Mouse (Mus musculus): ENCODE data around the gene Camk2d. TPM values are rescaled to one million over a fixed set of nuclear protein-coding genes. Genes with fewer than 3 reads are reported as not detected.
A peak's percentile ranks its signal among the peaks of the same experiment; 100 is the strongest.

Gene Camk2d
- total RNA-seq, 1 experiment from 2014 or later, result 78.9 TPM

DNA sequence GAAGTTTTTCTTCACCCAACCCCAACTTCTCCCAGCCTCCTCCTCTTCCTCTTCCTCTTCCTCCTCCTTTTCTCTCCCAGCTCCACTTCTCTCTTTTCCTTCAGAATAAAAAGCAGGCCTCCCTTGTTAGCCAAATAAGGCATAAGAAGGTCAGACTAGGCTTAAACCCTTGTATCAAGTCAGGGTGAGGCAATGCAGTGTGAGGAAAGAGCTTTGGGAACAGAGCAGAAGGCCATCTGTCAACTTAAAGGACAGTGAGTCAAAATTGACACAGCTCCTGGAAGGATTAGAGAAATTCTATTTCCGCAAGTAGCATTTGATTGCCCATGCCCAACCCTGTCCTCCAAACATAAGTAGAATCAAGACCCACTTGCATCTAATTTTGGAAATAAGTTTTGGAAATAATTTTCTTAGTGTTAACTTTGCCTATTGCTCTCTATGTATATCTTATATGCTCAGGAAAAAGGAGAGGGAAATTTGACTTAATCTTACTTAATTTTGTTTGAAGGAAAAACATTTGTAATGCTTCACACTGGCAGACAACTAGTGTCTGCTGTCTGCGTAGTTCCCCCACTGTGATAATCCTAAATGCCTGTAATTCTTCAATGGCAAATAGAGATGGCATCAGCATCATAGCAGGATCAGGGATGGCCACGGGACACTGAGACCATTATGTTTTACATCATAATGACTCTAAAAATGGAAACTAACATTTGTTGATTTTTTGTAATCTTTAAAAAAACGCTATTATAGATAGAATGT, 16.8 kb downstream of the Camk2d start:
- DNase-seq, result peak; percentile 75

DNA sequence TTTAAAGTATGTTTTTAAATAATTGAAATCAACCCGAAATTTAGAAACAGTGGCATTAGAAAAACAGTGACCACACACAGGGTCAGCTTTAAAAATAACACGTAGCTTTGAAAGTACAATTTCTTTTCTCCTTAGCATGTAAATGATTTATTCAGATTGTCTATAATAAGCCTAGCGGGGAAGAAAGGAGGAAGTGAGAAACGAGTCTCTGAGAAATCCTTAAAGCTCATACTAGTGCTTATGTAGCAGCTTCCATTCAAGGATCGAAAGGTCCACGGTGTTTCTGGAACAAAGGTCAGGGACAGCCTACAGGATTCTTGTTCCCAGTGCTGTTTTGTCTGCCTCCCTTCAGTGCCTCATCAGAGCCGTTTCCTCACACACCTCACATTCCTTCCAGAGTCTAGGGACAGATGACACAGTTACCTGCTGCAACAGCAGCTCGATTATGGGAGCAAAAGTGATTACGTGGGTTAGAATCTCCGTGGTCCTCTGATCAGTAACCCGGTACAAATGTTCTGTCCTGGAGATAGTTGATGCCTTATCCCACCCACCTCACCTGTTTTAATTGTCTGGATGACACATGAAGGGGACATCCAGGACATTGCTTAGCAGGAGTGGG, 17.5 kb downstream of the Camk2d start:
- no peak for DNase-seq

GRCm38 (mm10) chr3:126615306-126615705, 19.2 kb downstream of the Camk2d start:
- no peak for DNase-seq

- no peak for DNase-seq
Measured at GRCm38 (mm10) chr3:126620152-126620551, 24.1 kb downstream of the Camk2d start.

DNA sequence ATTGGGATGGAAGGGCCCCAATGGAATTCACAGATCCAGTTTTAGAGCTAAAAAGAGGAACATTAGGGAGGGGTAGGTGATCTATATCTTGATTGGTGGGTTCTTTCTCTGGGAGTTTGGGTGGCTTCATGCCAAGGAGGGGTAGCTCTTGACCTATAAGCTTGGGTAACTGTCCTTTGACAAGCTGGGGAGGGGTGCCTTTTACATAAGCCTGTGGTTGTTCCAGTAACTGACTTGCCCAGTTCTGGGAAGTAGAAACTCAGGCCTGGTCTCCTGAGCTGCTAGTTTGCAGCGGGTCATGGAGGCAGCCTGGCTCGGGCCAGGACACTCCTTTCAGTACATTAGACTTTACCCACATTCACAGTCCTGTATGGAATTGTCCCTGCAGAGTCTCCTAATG, 26.4 kb downstream of the Camk2d start:
- DNase-seq, result no peak

DNA sequence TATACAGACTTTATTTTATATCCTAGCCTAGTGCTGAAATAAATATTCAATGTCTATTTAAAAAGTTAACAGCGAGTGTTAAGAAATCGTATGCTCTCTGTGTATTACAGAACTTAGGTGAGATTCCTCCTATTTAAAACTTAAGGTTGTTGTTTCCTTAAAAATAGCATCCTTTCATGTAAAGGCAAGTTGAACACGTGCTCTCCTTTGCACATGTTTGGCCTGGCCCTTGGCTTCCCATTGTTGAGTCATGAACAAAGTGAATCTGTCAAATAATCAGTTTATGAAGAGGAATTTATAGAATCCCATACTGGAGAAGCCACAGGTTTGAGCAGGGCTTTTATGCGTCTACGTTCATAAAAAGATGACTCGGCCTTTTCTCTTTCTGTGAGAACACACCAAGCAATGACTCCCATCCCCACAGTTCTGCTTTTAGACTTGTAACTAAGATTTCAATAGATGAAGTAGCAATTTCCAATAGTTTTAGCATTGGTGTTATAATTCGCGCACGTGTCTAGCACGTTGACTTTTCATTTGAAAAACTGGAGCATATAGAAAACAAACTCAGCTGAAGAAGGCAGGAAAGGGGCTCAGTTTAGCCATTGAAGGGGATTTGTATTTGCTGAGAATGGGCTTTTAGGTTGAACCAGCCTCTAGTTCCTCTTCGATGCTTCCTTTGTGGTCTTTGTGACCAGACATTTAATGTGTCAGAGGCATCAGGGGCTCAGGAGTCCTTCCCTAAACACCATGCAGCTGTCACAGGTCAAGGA, 29.1 kb downstream of the Camk2d start:
- DNase-seq, result no peak

DNA sequence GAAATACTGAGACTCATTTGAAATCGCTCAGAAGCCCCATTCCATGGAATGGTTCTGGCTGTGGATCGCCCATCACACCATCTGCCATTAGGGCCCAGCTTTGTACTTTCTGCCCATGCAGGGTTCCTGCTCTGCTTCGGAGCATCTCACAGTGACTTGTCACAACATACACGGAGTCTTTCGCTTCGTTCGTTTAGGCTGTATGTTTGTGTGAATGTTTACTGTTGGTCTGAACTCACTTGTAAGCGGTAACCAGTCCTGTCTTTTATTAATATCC, 29.6 kb downstream of the Camk2d start:
- DNase-seq, result no peak

GRCm38 (mm10) chr3:126627968-126628367, 31.9 kb downstream of the Camk2d start:
- DNase-seq, result no peak

- no peak for DNase-seq
Measured at GRCm38 (mm10) chr3:126628380-126628779, 32.3 kb downstream of the Camk2d start.

DNA sequence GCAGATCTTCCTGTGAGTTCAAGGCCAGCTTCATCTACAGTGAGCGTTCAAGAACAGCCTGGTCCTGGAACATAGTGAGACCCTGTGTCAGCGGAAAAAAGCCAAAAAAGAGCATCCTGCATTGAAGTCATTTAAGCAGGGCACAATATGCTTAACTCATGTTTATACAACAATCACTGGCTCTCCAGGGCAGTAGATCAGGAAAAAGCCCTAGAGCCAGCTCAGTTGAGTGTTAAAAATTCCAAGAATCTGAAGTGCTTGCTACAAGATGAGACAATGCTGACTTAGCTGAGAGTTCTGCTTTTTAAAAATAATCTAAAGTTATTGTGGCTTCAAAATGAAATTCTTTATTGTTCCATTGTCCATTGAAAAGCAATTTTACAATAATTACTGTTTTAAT, 32.9 kb downstream of the Camk2d start:
- no peak for DNase-seq

GRCm38 (mm10) chr3:126630111-126630869, 34.2 kb downstream of the Camk2d start:
- peak; percentile 64 for DNase-seq

- no peak for DNase-seq
Measured at GRCm38 (mm10) chr3:126631583-126631982, 35.5 kb downstream of the Camk2d start.

GRCm38 (mm10) chr3:126632580-126632979, 36.5 kb downstream of the Camk2d start:
- DNase-seq, result no peak

DNA sequence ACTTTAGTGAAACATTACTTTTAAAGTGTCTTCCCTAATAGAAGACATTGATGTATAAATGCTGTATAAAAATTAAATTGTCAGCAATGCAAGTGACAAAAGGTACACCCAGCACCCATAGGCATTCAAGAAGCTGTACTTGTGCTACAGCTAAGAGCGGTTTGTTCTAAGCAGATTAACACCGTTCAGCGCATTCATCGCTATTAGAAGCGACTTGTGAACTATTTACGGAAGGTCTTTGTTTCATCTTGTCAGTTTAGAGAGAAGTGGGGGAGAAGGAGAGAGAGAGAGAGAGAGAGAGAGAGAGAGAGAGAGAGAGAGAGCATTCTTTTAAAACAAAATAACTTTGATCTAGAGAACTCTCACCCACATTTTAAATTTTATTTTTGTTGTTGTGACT, 38.1 kb downstream of the Camk2d start:
- no peak for DNase-seq

DNA sequence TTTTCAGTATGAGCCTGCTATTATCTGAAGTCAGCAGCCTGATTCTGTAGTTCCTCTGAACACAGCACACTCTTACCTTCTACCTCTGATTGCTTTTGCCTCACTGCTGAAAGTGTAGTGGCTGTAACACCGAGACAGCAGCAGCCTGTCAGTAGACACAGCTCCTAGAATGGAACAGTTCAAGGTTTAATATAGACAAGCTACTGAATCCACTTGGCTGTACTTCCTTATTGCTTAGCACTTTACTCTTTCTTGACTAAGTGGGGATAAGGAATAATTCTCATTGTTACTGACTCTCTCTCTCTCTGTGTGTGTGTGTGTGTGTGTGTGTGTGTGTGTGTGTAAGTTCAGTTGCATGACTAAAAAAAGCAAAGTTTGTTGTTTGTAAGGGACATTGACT, 42.2 kb downstream of the Camk2d start:
- DNase-seq, result no peak

DNA sequence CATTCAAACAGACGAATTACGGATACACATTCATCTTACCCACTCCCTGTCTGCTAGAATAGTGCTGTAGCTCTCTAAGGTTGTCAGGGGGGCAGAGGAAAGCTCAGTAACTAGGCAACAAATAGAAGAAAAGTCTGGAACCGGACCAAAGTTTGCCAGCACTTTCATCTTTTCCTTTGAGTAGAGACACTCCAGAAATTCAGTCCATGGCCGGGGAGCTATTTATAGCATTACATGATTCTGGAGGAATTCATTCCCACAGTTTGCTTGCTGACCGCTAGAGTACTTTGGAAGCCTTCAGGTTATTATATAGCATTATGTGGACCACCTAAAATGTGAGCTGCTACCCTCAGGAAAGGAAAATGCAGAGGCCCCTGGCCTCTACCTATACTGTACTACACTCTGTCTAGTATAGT, 43.0 kb downstream of the Camk2d start:
- DNase-seq, result peak; percentile 48

- no peak for DNase-seq
Measured at GRCm38 (mm10) chr3:126640443-126641251, 44.5 kb downstream of the Camk2d start.

DNA sequence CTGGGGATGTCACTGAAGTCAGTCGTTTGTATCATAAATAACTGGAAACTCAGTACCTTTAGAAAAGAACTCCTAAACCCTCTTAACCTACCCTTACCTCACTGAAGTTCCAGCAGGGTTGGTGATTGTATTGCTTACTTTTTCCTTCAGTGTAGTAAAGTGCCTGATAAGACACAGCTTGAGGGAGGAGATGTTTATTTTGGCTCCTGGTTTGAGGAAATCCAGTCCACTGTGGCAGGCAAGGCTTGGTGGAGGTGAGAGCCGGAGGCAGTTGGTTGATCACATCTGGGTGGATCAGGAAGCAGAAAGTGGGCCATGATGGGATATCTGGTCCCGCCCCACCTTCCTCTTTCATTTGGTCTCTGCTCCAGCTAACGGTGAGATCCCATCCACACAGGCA, 45.3 kb downstream of the Camk2d start:
- no peak for DNase-seq

DNA sequence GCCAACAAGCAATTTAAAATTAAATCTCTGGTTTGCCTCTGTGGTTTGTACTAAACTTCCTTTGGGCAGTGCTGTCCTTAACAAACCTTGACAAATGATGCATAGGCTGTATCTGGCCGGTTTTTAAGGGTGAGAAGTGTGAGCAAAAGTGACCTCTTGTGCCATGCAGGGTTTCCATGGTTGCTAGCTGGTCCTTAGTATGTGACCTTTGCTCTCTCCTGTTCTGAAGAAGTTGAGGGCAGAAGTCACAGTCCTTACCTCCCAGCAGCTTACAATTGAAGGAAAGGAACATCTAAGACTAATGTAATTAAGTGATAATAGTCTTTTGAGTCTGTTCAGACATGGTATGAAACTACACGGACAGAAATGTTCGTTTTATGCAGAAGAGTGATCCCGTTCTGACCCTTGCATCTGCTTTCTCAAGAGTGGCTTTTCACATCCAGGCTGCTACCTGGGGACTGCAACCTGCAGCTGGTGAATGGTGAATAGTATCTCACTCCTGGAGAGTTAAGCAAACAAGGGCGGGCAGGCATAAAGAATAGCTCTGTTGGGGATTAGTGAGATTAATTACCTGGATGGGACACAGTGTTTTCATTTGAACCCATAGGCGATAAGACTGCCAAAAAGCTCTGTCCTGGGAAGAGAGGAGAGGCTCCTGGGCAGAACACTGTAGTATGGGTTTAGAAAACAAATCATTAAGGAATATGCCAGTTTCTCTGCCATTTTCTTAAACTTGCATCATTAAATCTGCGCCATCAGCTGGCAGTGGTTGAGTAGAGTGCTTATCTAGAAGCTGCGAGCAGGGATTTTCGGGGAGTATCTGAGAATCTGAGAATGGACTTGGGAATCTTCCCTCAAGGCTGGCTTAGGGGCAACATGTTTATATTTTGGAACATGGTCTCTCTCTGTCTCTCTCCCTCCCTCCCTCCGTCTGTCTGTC, 47.2 kb downstream of the Camk2d start:
- DNase-seq, result no peak

- no peak for DNase-seq
Measured at GRCm38 (mm10) chr3:126650332-126650731, 54.2 kb downstream of the Camk2d start.

GRCm38 (mm10) chr3:126650747-126651146, 54.6 kb downstream of the Camk2d start:
- DNase-seq, result no peak

Data from adrenal gland, postnatal 14 days (tissue).